Mouse (Mus musculus): Measurements from ENCODE around the gene Gnb1.

- no peak for TF ChIP-seq CTCF (IDR thresholded peaks at IDR 0.05; ENCODE audit: low read depth, low read length)
- no peak for TF ChIP-seq GATA1 (IDR thresholded peaks at IDR 0.05; ENCODE audit: borderline replicate concordance, low read length)
- TF ChIP-seq POLR2AphosphoS5 (IDR thresholded peaks at IDR 0.05; ENCODE audit: insufficient replicate concordance, low read depth, low read length): no peak
These were observed 26.9 kb downstream of the Gnb1 start for GRCm38 (mm10) chr4:155517948-155518517.

Measured in G1E (cell line).